12 mouse cellular contexts compared by ENCODE assay signal in the genomic region with DNA sequence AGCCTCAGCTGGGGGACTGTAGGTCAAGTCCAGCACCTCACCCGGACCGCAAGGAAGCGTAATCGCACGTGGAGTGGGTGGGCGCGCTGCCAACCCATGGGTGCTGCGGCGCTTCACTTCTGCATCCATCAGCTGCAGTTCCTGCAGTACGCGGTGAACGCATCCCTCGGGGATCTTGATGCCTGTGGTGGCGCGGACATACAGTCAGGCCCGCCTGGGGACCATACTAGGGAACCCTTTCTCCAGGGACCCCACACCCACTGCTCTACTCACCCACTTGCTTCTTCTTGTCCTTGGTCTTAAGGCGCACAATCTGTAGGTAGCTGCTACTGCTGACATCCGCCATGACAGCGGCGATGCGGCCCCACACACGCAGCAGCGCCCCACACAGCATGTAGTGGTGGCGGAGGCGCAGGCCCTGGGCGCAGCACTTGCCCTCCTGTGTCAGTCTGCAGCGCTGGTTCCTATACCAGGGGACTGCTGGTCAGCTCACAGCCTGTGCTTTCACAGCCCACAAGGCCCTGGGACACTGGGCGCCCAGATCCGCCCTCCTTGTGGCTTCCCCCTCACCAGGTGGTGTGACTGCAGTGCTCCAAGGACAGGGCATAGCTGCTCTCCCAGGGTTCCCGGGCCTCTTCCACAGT. TPM values are rescaled to one million over a fixed set of nuclear protein-coding genes. Genes with fewer than 3 reads are reported as not detected.
DNase-seq lines count a peak whose midpoint lies in the region; ATAC-seq and TF ChIP-seq lines count a peak whose summit lies in the region.
"Had no signal": no experiment of that assay in that cellular context is flagged by ENCODE, and none has a peak within 500 bp of the region (broad histone marks: within the 10 kb centered on the region; RNA-seq: fewer than 3 reads in every experiment).

No protein-coding gene starts in this region.

- WGBS in forebrain, embryonic 10.5 days: 81% methylated on average over 30 of the region's 30 CpGs
- WGBS in forebrain, embryonic 16.5 days: 75% methylated on average over 30 of the region's 30 CpGs

- no peak for DNase-seq in forebrain, embryonic 10.5 days (ENCODE audit: extremely low spot score, low spot score)
- DNase-seq in layer of hippocampus, adult 2 months (ENCODE audit: low spot score in 2 of 2): no peak
- DNase-seq in layer of hippocampus, postnatal 10 days (ENCODE audit: low spot score in 2 of 2): no peak
- DNase-seq in right cerebral cortex, adult 18-20 months: peak; percentile 44
- no peak for DNase-seq in right cerebral cortex, postnatal 36 days (ENCODE audit: low spot score in 2 of 2)
- peak; percentile 34 to 39 for DNase-seq in kidney, postnatal 4 days
- no peak for DNase-seq in lung, postnatal 10 days
- DNase-seq: liver, postnatal 0 days had no signal

- H3K4me3 ChIP-seq in forebrain, embryonic 10.5 days: no peak overlapping the region
- H3K4me3 ChIP-seq in forebrain, embryonic 16.5 days (replicated peaks; ENCODE audit: low read length): no peak overlapping the region
- no peak overlapping the region for H3K4me3 ChIP-seq in layer of hippocampus, adult 2 months
- H3K4me3 ChIP-seq: erythroblast, embryonic 14.5 days; heart, embryonic 15.5 days had no signal

- peak overlapping the region; percentile 6; the same call in 1 of the 2 replicates for H3K27ac ChIP-seq in forebrain, embryonic 10.5 days
- no peak overlapping the region for H3K27ac ChIP-seq in forebrain, embryonic 16.5 days (ENCODE audit: low read length)
- 0 out of 2 replicates have a peak overlapping the region, but pooled peaks have one; percentile 18 for H3K27ac ChIP-seq in layer of hippocampus, adult 2 months
- H3K27ac ChIP-seq: heart, embryonic 15.5 days had no signal

- no peak for ATAC-seq in forebrain, embryonic 16.5 days
- ATAC-seq: liver, postnatal 0 days; Patski had no signal

- no peak for TF ChIP-seq CTCF in layer of hippocampus, adult 2 months (conservative IDR thresholded peaks at IDR 0.05)

- peaks cover 34% of the 10 kb centered on the region for H3K4me1 ChIP-seq in forebrain, embryonic 10.5 days
- H3K4me1 ChIP-seq in forebrain, embryonic 16.5 days (replicated peaks; ENCODE audit: control insufficient read depth, insufficient read depth, low read length): peaks cover 18% of the 10 kb centered on the region

- no peak overlapping the region for H3K4me2 ChIP-seq in forebrain, embryonic 16.5 days (ENCODE audit: low read length)
- H3K4me2 ChIP-seq: heart, embryonic 15.5 days had no signal

- H3K9me3 ChIP-seq in forebrain, embryonic 10.5 days: no peaks in the 10 kb centered on the region
- no peaks in the 10 kb centered on the region for H3K9me3 ChIP-seq in forebrain, embryonic 16.5 days (ENCODE audit: control insufficient read depth, low read length)
- H3K9me3 ChIP-seq: heart, embryonic 15.5 days had no signal

- peaks cover 76% of the 10 kb centered on the region for H3K36me3 ChIP-seq in forebrain, embryonic 10.5 days (replicated peaks)
- H3K36me3 ChIP-seq in forebrain, embryonic 16.5 days (ENCODE audit: control insufficient read depth, insufficient read depth): peaks cover 14% of the 10 kb centered on the region

- no peak overlapping the region for H3K9ac ChIP-seq in forebrain, embryonic 16.5 days (replicated peaks; ENCODE audit: low read depth, low read length)
- H3K9ac ChIP-seq: heart, embryonic 15.5 days; liver, postnatal 0 days had no signal

- no peaks in the 10 kb centered on the region for H3K27me3 ChIP-seq in forebrain, embryonic 10.5 days (ENCODE audit: poor library complexity, severe bottlenecking)
- H3K27me3 ChIP-seq in forebrain, embryonic 16.5 days (replicated peaks; ENCODE audit: control insufficient read depth, insufficient read depth, low read length): no peaks in the 10 kb centered on the region
- H3K27me3 ChIP-seq: heart, embryonic 15.5 days; Patski had no signal

RNA-seq across cellular contexts. Expression of gene Gpx4, which starts 10.8 kb away (rescaled TPM):
- 670 and 692 TPM in 2 replicates for polyA plus RNA-seq in forebrain, embryonic 10.5 days (2016; fragmentation: Nextera tagmentation; extraction: Ambion mirVana)
- polyA plus RNA-seq in forebrain, embryonic 16.5 days (2015; fragmentation: Nextera tagmentation; extraction: Ambion mirVana): 443 and 475 TPM in 2 replicates
- 100 to 1,000 TPM; 440 to 464 TPM for total RNA-seq in layer of hippocampus, adult 2 months (2021)
- 100 to 1,000 TPM; 408 to 448 TPM for total RNA-seq in layer of hippocampus, postnatal 10 days (2021)

RNA-seq across cellular contexts. Expression of gene Polr2e, which starts 18.2 kb away (rescaled TPM):
- polyA plus RNA-seq in forebrain, embryonic 10.5 days (2016; fragmentation: Nextera tagmentation; extraction: Ambion mirVana): 279 and 286 TPM in 2 replicates
- 173 and 178 TPM in 2 replicates for polyA plus RNA-seq in forebrain, embryonic 16.5 days (2015; fragmentation: Nextera tagmentation; extraction: Ambion mirVana)
- 10 to 100 TPM; 77.8 to 79.1 TPM for total RNA-seq in layer of hippocampus, adult 2 months (2021)
- total RNA-seq in layer of hippocampus, postnatal 10 days (2021): 10 to 100 TPM; 66.9 to 76.7 TPM

RNA-seq across cellular contexts. Expression of gene Arhgap45, which starts 41.4 kb away (rescaled TPM):
- polyA plus RNA-seq in forebrain, embryonic 10.5 days (2016; fragmentation: Nextera tagmentation; extraction: Ambion mirVana): 8.0 and 9.1 TPM in 2 replicates
- 1.2 and 1.8 TPM in 2 replicates for polyA plus RNA-seq in forebrain, embryonic 16.5 days (2015; fragmentation: Nextera tagmentation; extraction: Ambion mirVana)
- 1 to 10 TPM; 3.7 to 4.4 TPM for total RNA-seq in layer of hippocampus, adult 2 months (2021)
- 1 to 10 TPM; 3.3 to 3.8 TPM for total RNA-seq in layer of hippocampus, postnatal 10 days (2021)

RNA-seq across cellular contexts. Expression of gene Sbno2, which starts 47.6 kb away (rescaled TPM):
- polyA plus RNA-seq in forebrain, embryonic 10.5 days (2016; fragmentation: Nextera tagmentation; extraction: Ambion mirVana): 14.7 and 15.6 TPM in 2 replicates
- 13.1 and 14.9 TPM in 2 replicates for polyA plus RNA-seq in forebrain, embryonic 16.5 days (2015; fragmentation: Nextera tagmentation; extraction: Ambion mirVana)
- 10 to 100 TPM; 22.4 to 23.4 TPM for total RNA-seq in layer of hippocampus, adult 2 months (2021)
- 10 to 100 TPM; 19.7 to 23.9 TPM for total RNA-seq in layer of hippocampus, postnatal 10 days (2021)

RNA-seq across cellular contexts. Expression of gene Stk11, which starts 57.8 kb away (rescaled TPM):
- 14.4 and 18.1 TPM in 2 replicates for polyA plus RNA-seq in forebrain, embryonic 10.5 days (2016; fragmentation: Nextera tagmentation; extraction: Ambion mirVana)
- 18.0 and 19.7 TPM in 2 replicates for polyA plus RNA-seq in forebrain, embryonic 16.5 days (2015; fragmentation: Nextera tagmentation; extraction: Ambion mirVana)
- 10 to 100 TPM; 96.8 to 97.7 TPM for total RNA-seq in layer of hippocampus, adult 2 months (2021)
- 10 to 100 TPM; 77.1 to 88.3 TPM for total RNA-seq in layer of hippocampus, postnatal 10 days (2021)

Comparison
In these comparisons a context has a peak if more than half of its experiments do, and no peak if none do; other contexts are left out.
1. DNase-seq: peak in right cerebral cortex, adult 18-20 months (single experiment) and kidney, postnatal 4 days (2 of 2); none in forebrain, embryonic 10.5 days (single experiment), layer of hippocampus, adult 2 months (0 of 2), layer of hippocampus, postnatal 10 days (0 of 2), right cerebral cortex, postnatal 36 days (0 of 2) and lung, postnatal 10 days (single experiment).